In the genomic region with DNA sequence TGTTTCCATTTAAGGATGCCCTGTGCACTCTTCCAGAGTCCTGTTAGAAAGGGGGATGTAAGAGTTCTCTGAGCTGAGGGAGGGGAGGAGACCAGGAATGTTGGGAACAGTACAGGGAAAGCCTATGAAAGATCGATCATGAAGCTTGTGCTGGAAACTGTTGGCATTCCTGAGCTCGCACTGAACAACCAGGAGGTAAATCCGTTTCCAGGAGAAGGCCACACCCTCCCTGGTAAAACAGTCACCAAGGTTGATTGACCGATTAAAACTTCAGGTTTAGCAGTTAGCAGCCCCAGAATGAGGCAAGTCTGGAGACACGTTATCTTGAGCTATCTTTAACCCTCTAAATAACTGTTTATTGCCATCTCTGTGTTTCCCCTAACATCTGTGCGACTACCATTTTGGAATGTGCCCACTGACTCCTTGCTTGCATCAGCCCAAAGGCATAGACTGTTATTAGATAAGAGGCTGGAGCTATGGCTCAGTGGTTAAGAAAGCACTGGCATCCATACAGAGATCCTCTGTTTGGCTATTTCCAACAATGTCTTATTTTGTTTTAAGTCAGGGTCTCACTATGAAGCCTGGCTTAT, we compare ENCODE assay signal across 19 mouse cellular contexts. TPM values are rescaled to one million over a fixed set of nuclear protein-coding genes. Genes with fewer than 3 reads are reported as not detected.
DNase-seq lines count a peak whose midpoint lies in the region; ATAC-seq and TF ChIP-seq lines count a peak whose summit lies in the region.
"Had no signal": no experiment of that assay in that cellular context is flagged by ENCODE, and none has a peak within 500 bp of the region (broad histone marks: within the 10 kb centered on the region; RNA-seq: fewer than 3 reads in every experiment).

No protein-coding gene starts in this region.

- no peak overlapping the region for H3K4me3 ChIP-seq in liver, adult 2 months (ENCODE audit: insufficient read depth, low read depth, low read length)
- peak overlapping the region; percentile 20; the same call in 1 of the 2 replicates for H3K4me3 ChIP-seq in kidney, embryonic 15.5 days (replicated peaks)
- H3K4me3 ChIP-seq in liver, embryonic 13.5 days (replicated peaks): no peak overlapping the region
- H3K4me3 ChIP-seq in midbrain, embryonic 15.5 days: no peak overlapping the region
- H3K4me3 ChIP-seq in forebrain, embryonic 15.5 days: no peak overlapping the region
- H3K4me3 ChIP-seq: forebrain, embryonic 13.5 days had no signal

- no peaks in the 10 kb centered on the region for H3K9me3 ChIP-seq in kidney, embryonic 15.5 days (replicated peaks)
- no peaks in the 10 kb centered on the region for H3K9me3 ChIP-seq in liver, embryonic 13.5 days (replicated peaks)
- H3K9me3 ChIP-seq in midbrain, embryonic 15.5 days: no peaks in the 10 kb centered on the region
- no peaks in the 10 kb centered on the region for H3K9me3 ChIP-seq in forebrain, embryonic 15.5 days
- H3K9me3 ChIP-seq: forebrain, embryonic 13.5 days had no signal

- peaks cover 3% of the 10 kb centered on the region for H3K4me1 ChIP-seq in liver, adult 2 months (ENCODE audit: control insufficient read depth, insufficient read depth, low read length)
- peaks cover 11% of the 10 kb centered on the region for H3K4me1 ChIP-seq in kidney, embryonic 15.5 days
- H3K4me1 ChIP-seq in liver, embryonic 13.5 days (replicated peaks): peaks cover 26% of the 10 kb centered on the region
- H3K4me1 ChIP-seq in midbrain, embryonic 15.5 days: peaks cover 2% of the 10 kb centered on the region; the same call in 1 of the 2 replicates
- 0 out of 2 replicates have a peak, but pooled peaks cover 4% of the 10 kb centered on the region for H3K4me1 ChIP-seq in forebrain, embryonic 15.5 days
- H3K4me1 ChIP-seq: forebrain, embryonic 13.5 days had no signal

- no peak for ATAC-seq in kidney, embryonic 15.5 days (replicated peaks; ENCODE audit: low FRiP score)
- no peak for ATAC-seq in liver, embryonic 13.5 days (ENCODE audit: low read depth)
- ATAC-seq in midbrain, embryonic 15.5 days (replicated peaks): no peak
- no peak for ATAC-seq in forebrain, embryonic 15.5 days (replicated peaks)
- ATAC-seq: forebrain, embryonic 13.5 days had no signal

- WGBS in liver, adult 2 months: 13% methylated on average over 6 of the region's 6 CpGs
- 35% methylated on average over 6 of the region's 6 CpGs for WGBS in kidney, embryonic 15.5 days
- WGBS in liver, embryonic 13.5 days (ENCODE audit: insufficient replicate concordance): 14% methylated on average over 6 of the region's 6 CpGs
- 44% methylated on average over 6 of the region's 6 CpGs for WGBS in midbrain, embryonic 15.5 days
- 45% methylated on average over 6 of the region's 6 CpGs for WGBS in forebrain, embryonic 15.5 days

- H3K27me3 ChIP-seq in liver, adult 2 months (ENCODE audit: control insufficient read depth, insufficient read depth, low read length): no peaks in the 10 kb centered on the region
- H3K27me3 ChIP-seq in kidney, embryonic 15.5 days: no peaks in the 10 kb centered on the region
- H3K27me3 ChIP-seq in liver, embryonic 13.5 days: no peaks in the 10 kb centered on the region
- H3K27me3 ChIP-seq in midbrain, embryonic 15.5 days (replicated peaks): no peaks in the 10 kb centered on the region
- no peaks in the 10 kb centered on the region for H3K27me3 ChIP-seq in forebrain, embryonic 15.5 days
- H3K27me3 ChIP-seq: forebrain, embryonic 13.5 days had no signal

- TF ChIP-seq CTCF in liver, adult 2 months (IDR thresholded peaks at IDR 0.05; ENCODE audit: low read depth, low read length): no peak

- peak; percentile 89 for DNase-seq in liver, adult 2 months (ENCODE audit: extremely low read depth, low read depth, low spot score)
- DNase-seq in liver: no peak
- DNase-seq in liver, embryonic 13.5 days: no peak
- DNase-seq in MN1 (ENCODE audit: low spot score): no peak
- DNase-seq in right cerebral cortex, postnatal 36 days (ENCODE audit: low spot score in 2 of 2): no peak
- DNase-seq: cerebellum, adult 2 months; heart, postnatal 36 days; layer of hippocampus, adult 9-11 months; left cerebral cortex, postnatal 4 days; lung, postnatal 36 days; thymus, adult 2 months had no signal

- no peak overlapping the region for H3K9ac ChIP-seq in liver, adult 2 months (ENCODE audit: low read depth, low read length)
- H3K9ac ChIP-seq in kidney, embryonic 15.5 days: no peak overlapping the region
- H3K9ac ChIP-seq in liver, embryonic 13.5 days: no peak overlapping the region
- H3K9ac ChIP-seq in midbrain, embryonic 15.5 days: no peak overlapping the region
- no peak overlapping the region for H3K9ac ChIP-seq in forebrain, embryonic 15.5 days (replicated peaks)
- H3K9ac ChIP-seq: forebrain, embryonic 13.5 days had no signal

- H3K36me3 ChIP-seq in liver, adult 2 months (ENCODE audit: control insufficient read depth, insufficient read depth, low read length): no peaks in the 10 kb centered on the region
- no peaks in the 10 kb centered on the region for H3K36me3 ChIP-seq in kidney, embryonic 15.5 days
- no peaks in the 10 kb centered on the region for H3K36me3 ChIP-seq in liver, embryonic 13.5 days
- no peaks in the 10 kb centered on the region for H3K36me3 ChIP-seq in midbrain, embryonic 15.5 days (replicated peaks)
- no peaks in the 10 kb centered on the region for H3K36me3 ChIP-seq in forebrain, embryonic 15.5 days

- H3K27ac ChIP-seq in liver, adult 2 months (replicated peaks; ENCODE audit: insufficient read depth, low read depth, low read length): no peak overlapping the region
- H3K27ac ChIP-seq in kidney, embryonic 15.5 days: peak overlapping the region; percentile 72
- H3K27ac ChIP-seq in liver, embryonic 13.5 days: no peak overlapping the region
- no peak overlapping the region for H3K27ac ChIP-seq in midbrain, embryonic 15.5 days
- no peak overlapping the region for H3K27ac ChIP-seq in forebrain, embryonic 15.5 days (replicated peaks)
- H3K27ac ChIP-seq: forebrain, embryonic 13.5 days had no signal

- peak overlapping the region; percentile 38; the same call in 1 of the 2 replicates for H3K4me2 ChIP-seq in kidney, embryonic 15.5 days
- peak overlapping the region; percentile 33; the same call in 1 of the 2 replicates for H3K4me2 ChIP-seq in liver, embryonic 13.5 days
- no peak overlapping the region for H3K4me2 ChIP-seq in midbrain, embryonic 15.5 days
- no peak overlapping the region for H3K4me2 ChIP-seq in forebrain, embryonic 15.5 days (replicated peaks)
- H3K4me2 ChIP-seq: forebrain, embryonic 13.5 days; heart, embryonic 11.5 days; midbrain, embryonic 11.5 days had no signal

- H3K79me2 ChIP-seq in liver, adult 2 months (ENCODE audit: control insufficient read depth, insufficient read depth, low read length): no peaks in the 10 kb centered on the region

- TF ChIP-seq POLR2A in liver, adult 2 months (IDR thresholded peaks at IDR 0.05; ENCODE audit: extremely low read depth, insufficient read depth, low read length): no peak

RNA-seq across cellular contexts. Expression of a gene that starts 4.3 kb away (rescaled TPM):
- total RNA-seq in liver, adult 2 months (2014; rRNA removed): 0.92 and 2.1 TPM in 2 replicates
- polyA plus RNA-seq in liver, adult 2 months (2012; rRNA removed): 0.73 and 0.87 TPM in 2 replicates
- 26.3 and 29.5 TPM in 2 replicates for polyA plus RNA-seq in kidney, embryonic 15.5 days (2015; fragmentation: Nextera tagmentation; extraction: Ambion mirVana)
- polyA plus RNA-seq in liver, embryonic 13.5 days (2015; fragmentation: Nextera tagmentation; extraction: Ambion mirVana): 16.7 and 18.8 TPM in 2 replicates
- polyA plus RNA-seq in midbrain, embryonic 15.5 days (2015; fragmentation: Nextera tagmentation; extraction: Ambion mirVana): 12.4 and 14.7 TPM in 2 replicates
- 21.4 and 22.7 TPM in 2 replicates for polyA plus RNA-seq in forebrain, embryonic 15.5 days (2015; fragmentation: Nextera tagmentation; extraction: Ambion mirVana)

RNA-seq across cellular contexts. Expression of a gene that starts 21.7 kb away (rescaled TPM):
- not detected in 2 replicates for total RNA-seq in liver, adult 2 months (2014; rRNA removed)
- polyA plus RNA-seq in liver, adult 2 months (2012; rRNA removed): 0.17 and 0.45 TPM in 2 replicates
- polyA plus RNA-seq in kidney, embryonic 15.5 days (2015; fragmentation: Nextera tagmentation; extraction: Ambion mirVana): 3.1 and 4.5 TPM in 2 replicates
- 39.6 and 41.2 TPM in 2 replicates for polyA plus RNA-seq in liver, embryonic 13.5 days (2015; fragmentation: Nextera tagmentation; extraction: Ambion mirVana)
- 2.6 TPM in 1 of 2 replicates, not detected in the other for polyA plus RNA-seq in midbrain, embryonic 15.5 days (2015; fragmentation: Nextera tagmentation; extraction: Ambion mirVana)
- 0.47 and 0.60 TPM in 2 replicates for polyA plus RNA-seq in forebrain, embryonic 15.5 days (2015; fragmentation: Nextera tagmentation; extraction: Ambion mirVana)
- total RNA-seq: ES-E14; gastrocnemius, adult 8-10 months; heart, postnatal 36 days; left cerebral cortex, postnatal 4 days had no signal

RNA-seq across cellular contexts. Expression of a gene that starts 38.5 kb away (rescaled TPM):
- 27.6 and 38.6 TPM in 2 replicates for total RNA-seq in liver, adult 2 months (2014; rRNA removed)
- polyA plus RNA-seq in liver, adult 2 months (2012; rRNA removed): 30.1 and 44.5 TPM in 2 replicates
- polyA plus RNA-seq in kidney, embryonic 15.5 days (2015; fragmentation: Nextera tagmentation; extraction: Ambion mirVana): 70.2 and 78.4 TPM in 2 replicates
- 55.1 and 58.0 TPM in 2 replicates for polyA plus RNA-seq in liver, embryonic 13.5 days (2015; fragmentation: Nextera tagmentation; extraction: Ambion mirVana)
- 59.4 and 68.3 TPM in 2 replicates for polyA plus RNA-seq in midbrain, embryonic 15.5 days (2015; fragmentation: Nextera tagmentation; extraction: Ambion mirVana)
- 55.7 and 60.6 TPM in 2 replicates for polyA plus RNA-seq in forebrain, embryonic 15.5 days (2015; fragmentation: Nextera tagmentation; extraction: Ambion mirVana)

RNA-seq across cellular contexts. Expression of a gene that starts 59.0 kb away (rescaled TPM):
- not detected in 2 replicates for total RNA-seq in liver, adult 2 months (2014; rRNA removed)
- polyA plus RNA-seq in liver, adult 2 months (2012; rRNA removed): not detected in 2 replicates
- 14.2 and 14.3 TPM in 2 replicates for polyA plus RNA-seq in kidney, embryonic 15.5 days (2015; fragmentation: Nextera tagmentation; extraction: Ambion mirVana)
- polyA plus RNA-seq in liver, embryonic 13.5 days (2015; fragmentation: Nextera tagmentation; extraction: Ambion mirVana): not detected in 2 replicates
- 0.29 TPM in 1 of 2 replicates, not detected in the other for polyA plus RNA-seq in midbrain, embryonic 15.5 days (2015; fragmentation: Nextera tagmentation; extraction: Ambion mirVana)
- not detected in 2 replicates for polyA plus RNA-seq in forebrain, embryonic 15.5 days (2015; fragmentation: Nextera tagmentation; extraction: Ambion mirVana)
- total RNA-seq: gastrocnemius, adult 8-10 months; heart, postnatal 36 days; left cerebral cortex, postnatal 4 days had no signal
- polyA plus RNA-seq: forebrain, embryonic 13.5 days; midbrain, embryonic 11.5 days had no signal

Comparison
In these comparisons a context has a peak if more than half of its experiments do, and no peak if none do; other contexts are left out.
1. H3K4me2 ChIP-seq: peak in kidney, embryonic 15.5 days (single experiment) and liver, embryonic 13.5 days (single experiment); none in midbrain, embryonic 15.5 days (single experiment) and forebrain, embryonic 15.5 days (single experiment).